Mouse (Mus musculus): ENCODE data around the gene Card14. TPM values are rescaled to one million over a fixed set of nuclear protein-coding genes. Genes with fewer than 3 reads are reported as not detected.
"Not testable (repeated sequence)": the region's sequence is repeated elsewhere in the genome, so short reads cannot be mapped to it uniquely, and the experiment has no call there.

Card14 gene
- polyA plus RNA-seq, 1 experiment from 2014 or later: 0.16 TPM

DNA sequence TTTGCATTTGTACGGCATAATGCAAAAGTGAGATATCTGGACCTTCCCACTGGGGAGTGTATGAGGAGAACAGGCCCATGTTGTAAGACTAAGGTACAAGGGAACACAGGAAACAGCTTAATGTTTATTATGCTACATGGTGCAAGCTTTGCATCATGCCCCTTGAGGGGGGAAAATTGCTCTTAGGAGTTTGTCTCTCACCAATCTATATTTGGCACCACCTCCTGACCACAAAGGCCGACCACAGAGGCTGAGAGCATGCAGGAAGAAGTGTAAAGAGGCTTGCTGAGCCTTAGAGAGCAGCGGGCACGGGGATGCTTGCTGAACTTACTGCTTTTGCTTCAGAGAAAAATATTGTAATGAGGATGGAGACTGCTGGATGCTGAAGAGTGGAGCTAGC is 77.3 kb downstream of the Card14 start:
- no peak overlapping the region for H3K9ac ChIP-seq (replicated peaks; ENCODE audit: low read length)
- H3K9me3 ChIP-seq (ENCODE audit: control insufficient read depth, low read length): no peaks in the 10 kb centered on the region
- WGBS: 82% methylated on average over 4 of the region's 4 CpGs
- ATAC-seq (ENCODE audit: low FRiP score, low TSS enrichment) (no peak), DNase-seq (no peak)
- no peak overlapping the region for H3K27ac ChIP-seq (replicated peaks; ENCODE audit: low read depth, low read length)
- H3K4me3 ChIP-seq (replicated peaks; ENCODE audit: low read depth, low read length): no peak overlapping the region
- H3K4me2 ChIP-seq (ENCODE audit: low read length): no peak overlapping the region
- no peaks in the 10 kb centered on the region for H3K36me3 ChIP-seq (ENCODE audit: control insufficient read depth, insufficient read depth, low read length)
- peaks cover 17% of the 10 kb centered on the region for H3K27me3 ChIP-seq (ENCODE audit: control insufficient read depth, insufficient read depth, low read length)
- peaks cover 3% of the 10 kb centered on the region; the same call in 1 of the 2 replicates for H3K4me1 ChIP-seq (ENCODE audit: control insufficient read depth, insufficient read depth, low read length)

DNA sequence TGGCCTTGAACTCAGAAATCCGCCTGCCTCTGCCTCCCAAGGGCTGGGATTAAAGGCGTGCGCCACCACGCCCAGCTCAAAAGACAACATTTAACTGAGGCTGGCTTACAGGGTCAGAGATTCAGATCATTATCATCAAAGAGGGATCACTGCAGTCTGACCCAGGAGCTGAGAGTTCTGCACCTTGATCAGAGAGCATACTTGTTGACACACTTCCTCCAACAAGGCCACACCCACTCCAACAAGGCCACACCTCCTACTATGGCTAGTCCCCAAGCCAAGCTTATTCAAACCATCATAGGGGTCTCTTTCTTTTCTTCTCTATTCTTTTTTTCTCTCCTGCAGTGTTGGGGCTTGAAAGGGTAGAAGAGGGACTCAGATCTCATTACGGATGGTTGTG is 78.7 kb downstream of the Card14 start:
- whole genome bisulfite sequencing: 94% methylated on average over 5 of the region's 5 CpGs
- H3K4me1 ChIP-seq (ENCODE audit: control insufficient read depth, insufficient read depth, low read length): peaks cover 4% of the 10 kb centered on the region; the same call in 1 of the 2 replicates
- DNase-seq: no peak

DNA sequence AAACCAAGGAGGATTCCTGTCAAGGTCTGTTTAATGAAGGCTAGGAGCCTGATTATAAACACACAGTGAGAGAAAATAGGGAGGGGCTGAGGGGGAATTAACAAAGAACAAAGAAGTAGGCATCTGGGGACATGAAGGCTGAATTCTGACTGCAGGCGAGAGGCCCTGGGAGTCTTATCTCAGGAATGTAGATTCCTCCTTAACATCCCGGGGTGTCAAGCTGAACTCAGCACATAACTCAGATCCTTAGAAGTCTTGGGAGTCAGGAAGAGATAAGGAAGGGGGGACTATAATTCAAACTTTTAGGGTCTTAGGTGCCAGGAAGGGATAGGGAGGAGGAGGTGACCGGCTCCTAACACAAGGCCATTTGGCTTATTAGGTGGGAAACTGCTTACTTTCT is 79.7 kb downstream of the Card14 start:
- not testable (repeated sequence) for H3K9ac ChIP-seq (replicated peaks; ENCODE audit: low read length); H3K4me2 ChIP-seq (ENCODE audit: low read length); H3K4me3 ChIP-seq (replicated peaks; ENCODE audit: low read depth, low read length); DNase-seq; H3K36me3 ChIP-seq (ENCODE audit: control insufficient read depth, insufficient read depth, low read length); H3K4me1 ChIP-seq (ENCODE audit: control insufficient read depth, insufficient read depth, low read length); ATAC-seq (ENCODE audit: low FRiP score, low TSS enrichment); H3K27ac ChIP-seq (replicated peaks; ENCODE audit: low read depth, low read length); H3K9me3 ChIP-seq (ENCODE audit: control insufficient read depth, low read length)
- peaks cover 40% of the 10 kb centered on the region for H3K27me3 ChIP-seq (ENCODE audit: control insufficient read depth, insufficient read depth, low read length)
- WGBS: 30% methylated on average over 3 of the region's 3 CpGs

More for the DNA sequence above, 78.7 kb downstream of the Card14 start:
- Histone ChIP-seq H3K4me2 (ENCODE audit: low read length) (no peak overlapping the region), H3K4me3 (replicated peaks; ENCODE audit: low read depth, low read length) (no peak overlapping the region), H3K36me3 (ENCODE audit: control insufficient read depth, insufficient read depth, low read length) (no peaks in the 10 kb centered on the region), H3K9me3 (ENCODE audit: control insufficient read depth, low read length) (no peaks in the 10 kb centered on the region), H3K27ac (replicated peaks; ENCODE audit: low read depth, low read length) (no peak overlapping the region), H3K27me3 (ENCODE audit: control insufficient read depth, insufficient read depth, low read length) (peaks cover 31% of the 10 kb centered on the region), H3K9ac (replicated peaks; ENCODE audit: low read length) (no peak overlapping the region)
- ATAC-seq (ENCODE audit: low FRiP score, low TSS enrichment): no peak

DNA sequence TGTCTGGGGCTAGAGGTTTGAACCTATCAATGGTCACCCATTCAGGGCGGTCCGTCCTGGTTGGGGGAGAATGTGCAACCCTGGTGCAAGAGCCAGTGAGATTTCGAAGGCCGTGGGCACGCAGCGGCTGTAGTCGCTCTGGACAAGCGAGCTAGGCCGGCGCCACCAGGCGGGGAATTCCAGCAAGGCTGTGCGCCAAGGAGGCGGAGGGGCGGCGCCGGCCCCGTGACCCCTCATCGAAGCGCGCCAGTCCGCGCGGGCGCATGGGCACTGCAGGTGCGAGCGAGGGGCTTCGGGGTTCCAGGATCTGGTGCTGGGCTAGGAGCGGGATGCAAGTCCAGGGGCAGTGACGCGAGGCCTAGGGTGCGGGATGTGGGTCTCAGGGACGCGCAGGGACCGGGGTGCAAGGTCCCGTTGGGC is 82.3 kb downstream of the Card14 start:
- Histone ChIP-seq H3K9ac (replicated peaks; ENCODE audit: low read length) (peak overlapping the region; percentile 37), H3K4me2 (ENCODE audit: low read length) (peak overlapping the region; percentile 78), H3K4me3 (replicated peaks; ENCODE audit: low read depth, low read length) (peak overlapping the region; percentile 41), H3K9me3 (ENCODE audit: control insufficient read depth, low read length) (no peaks in the 10 kb centered on the region), H3K36me3 (ENCODE audit: control insufficient read depth, insufficient read depth, low read length) (no peaks in the 10 kb centered on the region), H3K27me3 (ENCODE audit: control insufficient read depth, insufficient read depth, low read length) (peaks cover 65% of the 10 kb centered on the region), H3K4me1 (ENCODE audit: control insufficient read depth, insufficient read depth, low read length) (peaks cover 8% of the 10 kb centered on the region; the same call in 1 of the 2 replicates), H3K27ac (replicated peaks; ENCODE audit: low read depth, low read length) (no peak overlapping the region)
- under 1% methylated on average over 35 of the region's 35 CpGs for WGBS
- ATAC-seq (ENCODE audit: low FRiP score, low TSS enrichment) (no peak), DNase-seq (peak; percentile 74)

DNA sequence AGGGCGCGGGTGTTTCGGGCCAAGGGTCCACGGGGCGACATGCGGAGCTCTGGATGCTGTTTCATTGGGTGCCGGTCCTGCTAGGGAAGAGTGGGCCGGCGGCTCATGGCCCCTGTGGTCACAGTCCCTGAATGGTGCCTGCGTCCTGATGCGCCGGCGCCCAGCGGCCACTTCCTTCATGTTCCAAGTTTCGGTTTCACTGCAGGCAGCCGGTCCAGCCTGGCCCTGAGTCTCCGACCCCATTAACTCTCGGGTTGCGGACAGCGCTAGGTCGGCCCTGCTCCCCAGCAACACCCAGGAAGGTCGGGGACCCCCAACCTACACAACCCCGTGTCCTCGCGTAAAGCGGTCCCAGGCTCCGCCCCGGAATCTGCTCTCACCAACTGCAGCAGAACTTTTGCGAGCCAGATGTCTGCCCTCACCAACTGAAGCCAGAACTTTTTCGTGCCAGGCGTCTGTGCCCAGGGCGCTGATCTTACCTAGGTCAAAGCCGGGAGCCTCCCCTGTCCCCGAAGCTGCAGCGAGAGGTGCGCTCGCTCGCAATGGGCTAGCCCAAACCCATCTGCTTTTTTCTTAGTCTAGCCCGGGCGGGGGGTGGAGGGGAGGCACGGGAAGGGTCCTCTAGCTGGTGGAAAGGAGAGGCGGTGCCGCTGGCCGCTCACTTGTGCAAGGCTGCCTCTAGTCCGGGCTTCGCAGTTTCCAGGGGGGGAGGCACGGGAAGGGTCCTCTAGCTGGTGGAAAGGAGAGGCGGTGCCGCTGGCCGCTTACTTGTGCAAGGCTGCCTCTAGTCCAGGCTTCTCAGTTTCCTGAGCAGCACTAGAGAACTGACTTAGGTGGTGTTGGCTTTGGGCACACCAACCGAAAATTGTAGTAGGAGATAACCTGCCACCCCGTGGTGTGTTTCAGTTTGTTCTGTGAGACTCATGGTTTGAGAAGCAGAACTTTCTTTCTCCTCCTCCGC is 83.0 kb downstream of the Card14 start:
- no peaks in the 10 kb centered on the region for H3K36me3 ChIP-seq (ENCODE audit: control insufficient read depth, insufficient read depth, low read length)
- ATAC-seq (ENCODE audit: low FRiP score, low TSS enrichment) (no peak), DNase-seq (peak; percentile 30)
- peaks cover 8% of the 10 kb centered on the region; the same call in 1 of the 2 replicates for H3K4me1 ChIP-seq (ENCODE audit: control insufficient read depth, insufficient read depth, low read length)
- H3K27ac ChIP-seq (replicated peaks; ENCODE audit: low read depth, low read length): no peak overlapping the region
- peak overlapping the region; percentile 37 for H3K9ac ChIP-seq (replicated peaks; ENCODE audit: low read length)
- H3K27me3 ChIP-seq (ENCODE audit: control insufficient read depth, insufficient read depth, low read length): peaks cover 71% of the 10 kb centered on the region
- H3K4me3 ChIP-seq (replicated peaks; ENCODE audit: low read depth, low read length): peak overlapping the region; percentile 41
- peak overlapping the region; percentile 78 for H3K4me2 ChIP-seq (ENCODE audit: low read length)
- 2% methylated on average over 53 of the region's 53 CpGs for WGBS
- H3K9me3 ChIP-seq (ENCODE audit: control insufficient read depth, low read length): no peaks in the 10 kb centered on the region

DNA sequence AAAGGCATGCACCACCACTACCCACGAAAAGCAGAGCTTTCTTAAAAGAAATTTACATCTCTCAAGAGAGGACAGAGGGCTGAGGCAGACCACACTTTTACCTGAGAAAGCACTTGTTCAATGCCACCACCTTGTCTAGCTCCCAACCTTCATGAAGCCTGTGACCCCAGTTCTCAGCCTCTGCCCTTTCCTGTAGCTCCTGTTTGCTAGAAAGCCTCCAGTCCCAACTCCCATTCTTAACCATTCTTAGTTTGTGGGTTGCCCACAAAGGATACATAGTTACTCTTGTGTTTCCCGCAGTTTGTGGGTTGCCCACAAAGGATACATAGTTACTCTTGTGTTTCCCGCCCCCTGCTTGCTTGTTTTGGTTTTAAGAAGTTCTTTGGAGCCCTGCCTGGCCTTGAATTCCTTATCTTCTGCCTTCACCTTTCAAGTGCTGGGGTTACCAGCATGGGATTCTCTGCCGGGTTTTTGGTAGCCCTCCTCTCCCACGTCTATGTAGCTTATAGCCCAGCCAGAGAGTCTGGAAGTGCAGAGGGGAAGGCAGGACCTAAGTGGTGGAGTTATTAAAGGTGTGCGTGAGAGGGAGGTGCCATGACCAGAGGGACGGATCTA is 83.9 kb downstream of the Card14 start:
- WGBS: 29% methylated on average over 7 of the region's 7 CpGs
- no peak for DNase-seq
- H3K27ac ChIP-seq (replicated peaks; ENCODE audit: low read depth, low read length): no peak overlapping the region
- ATAC-seq (ENCODE audit: low FRiP score, low TSS enrichment): no peak
- H3K36me3 ChIP-seq (ENCODE audit: control insufficient read depth, insufficient read depth, low read length): no peaks in the 10 kb centered on the region
- H3K4me2 ChIP-seq (ENCODE audit: low read length): no peak overlapping the region
- no peaks in the 10 kb centered on the region for H3K9me3 ChIP-seq (ENCODE audit: control insufficient read depth, low read length)
- H3K9ac ChIP-seq (replicated peaks; ENCODE audit: low read length): no peak overlapping the region
- peaks cover 76% of the 10 kb centered on the region for H3K27me3 ChIP-seq (ENCODE audit: control insufficient read depth, insufficient read depth, low read length)
- H3K4me1 ChIP-seq (ENCODE audit: control insufficient read depth, insufficient read depth, low read length): peaks cover 8% of the 10 kb centered on the region; the same call in 1 of the 2 replicates
- no peak overlapping the region for H3K4me3 ChIP-seq (replicated peaks; ENCODE audit: low read depth, low read length)

DNA sequence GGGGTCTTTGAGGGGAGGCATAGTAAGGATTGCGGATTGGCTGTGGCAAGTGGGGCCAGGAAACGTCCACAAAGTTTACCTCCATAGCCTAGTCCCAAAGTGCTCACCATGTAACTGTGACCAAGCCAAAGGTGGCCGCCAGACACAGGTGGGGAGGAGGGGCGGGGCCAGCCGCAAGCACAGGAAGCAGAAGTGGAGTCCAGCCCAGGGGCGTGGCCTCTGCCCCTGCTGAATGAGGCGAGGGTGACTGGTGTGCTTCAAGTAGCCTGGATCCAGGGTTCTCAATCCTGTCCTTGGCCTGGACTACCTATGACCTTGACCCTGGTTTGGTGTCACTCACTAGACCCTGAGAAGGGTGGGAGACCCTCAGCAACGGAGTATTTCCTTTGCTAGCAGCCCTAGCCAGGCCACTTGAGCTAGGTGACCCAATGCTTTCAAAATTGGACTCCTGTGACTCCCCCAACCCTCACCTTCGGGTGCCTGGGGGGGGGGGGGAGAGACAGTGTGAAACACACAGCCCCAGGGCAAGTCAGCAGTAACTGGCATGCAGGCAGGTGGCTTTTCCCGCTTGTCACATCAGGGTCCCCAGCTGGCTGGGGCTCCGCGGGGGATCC is 84.5 kb downstream of the Card14 start:
- ATAC-seq (ENCODE audit: low FRiP score, low TSS enrichment): no peak
- H3K9ac ChIP-seq (replicated peaks; ENCODE audit: low read length): no peak overlapping the region
- H3K36me3 ChIP-seq (ENCODE audit: control insufficient read depth, insufficient read depth, low read length): no peaks in the 10 kb centered on the region
- H3K4me1 ChIP-seq (ENCODE audit: control insufficient read depth, insufficient read depth, low read length): peaks cover 8% of the 10 kb centered on the region; the same call in 1 of the 2 replicates
- DNase-seq: no peak
- H3K4me3 ChIP-seq (replicated peaks; ENCODE audit: low read depth, low read length): no peak overlapping the region
- H3K4me2 ChIP-seq (ENCODE audit: low read length): no peak overlapping the region
- WGBS: 8% methylated on average over 12 of the region's 12 CpGs
- H3K27ac ChIP-seq (replicated peaks; ENCODE audit: low read depth, low read length): no peak overlapping the region
- H3K27me3 ChIP-seq (ENCODE audit: control insufficient read depth, insufficient read depth, low read length): peaks cover 76% of the 10 kb centered on the region
- no peaks in the 10 kb centered on the region for H3K9me3 ChIP-seq (ENCODE audit: control insufficient read depth, low read length)

DNA sequence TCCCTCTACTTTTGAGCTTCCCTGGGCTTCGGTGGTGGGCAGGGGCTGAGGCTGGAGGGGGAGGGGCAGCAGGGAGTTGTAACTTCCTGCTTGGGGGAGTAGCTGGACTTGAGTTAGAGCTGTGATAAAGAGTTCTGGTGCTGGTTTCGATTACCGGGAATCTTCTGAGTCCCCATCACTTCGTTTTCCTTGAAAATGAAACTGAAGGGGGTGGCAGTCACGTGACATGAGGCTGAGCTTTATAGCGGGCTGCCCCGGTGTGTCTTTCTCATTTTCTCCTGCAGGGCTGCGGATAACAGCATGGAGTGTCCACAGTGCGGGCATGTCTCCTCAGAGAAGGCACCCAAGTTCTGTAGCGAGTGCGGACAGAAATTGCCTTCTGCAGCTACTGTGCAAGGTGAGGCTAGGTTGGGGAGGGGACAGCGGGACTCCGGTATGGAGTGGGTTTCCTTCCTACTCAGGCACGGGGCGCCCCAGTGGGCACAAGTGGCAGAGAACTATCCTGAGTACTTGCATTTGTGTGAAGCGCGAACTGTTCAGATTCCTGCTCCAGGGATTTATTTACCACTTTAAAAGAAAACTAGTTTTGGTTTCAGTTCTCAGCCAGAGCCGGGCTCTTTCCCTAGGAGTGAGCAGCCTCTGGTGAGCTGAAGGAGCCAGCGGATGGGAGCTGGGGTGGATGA is 85.4 kb downstream of the Card14 start, which contains the start of gene Rnf213:
Gene Rnf213 (plus strand): TSS at position 301 of the 683 bp plus-strand sequence.
- ATAC-seq (ENCODE audit: low FRiP score, low TSS enrichment) (no peak), DNase-seq (peak; percentile 57)
- WGBS: 2% methylated on average over 19 of the region's 19 CpGs
- Histone ChIP-seq H3K9me3 (ENCODE audit: control insufficient read depth, low read length) (no peaks in the 10 kb centered on the region), H3K27ac (replicated peaks; ENCODE audit: low read depth, low read length) (no peak within 1 kb of the TSS), H3K36me3 (ENCODE audit: control insufficient read depth, insufficient read depth, low read length) (no peaks in the 10 kb centered on the region), H3K4me1 (ENCODE audit: control insufficient read depth, insufficient read depth, low read length) (peaks cover 8% of the 10 kb centered on the region; the same call in 1 of the 2 replicates), H3K9ac (replicated peaks; ENCODE audit: low read length) (no peak within 1 kb of the TSS; the same call in 1 of the 2 replicates), H3K27me3 (ENCODE audit: control insufficient read depth, insufficient read depth, low read length) (peaks cover 76% of the 10 kb centered on the region), H3K4me3 (replicated peaks; ENCODE audit: low read depth, low read length) (peak within 1 kb of the TSS; percentile 30), H3K4me2 (ENCODE audit: low read length) (peak within 1 kb of the TSS; percentile 55)

Measured in midbrain, embryonic 14.5 days (tissue).